Mouse (Mus musculus) forebrain, embryonic 13.5 days (tissue): ENCODE results near the gene Itm2c. TPM values are rescaled to one million over a fixed set of nuclear protein-coding genes. Genes with fewer than 3 reads are reported as not detected.

Experiments
- ATAC-seq: fragments of 200-750 bp; cut with Nextera tagmentation; 2 replicates; pipeline ENCODE4 v1.8.0; 2017
- H3K27ac ChIP-seq: fragments of 300-500 bp; sonication (generic); 2 replicates; pipeline ENCODE4 v1.5.1; 2015; ENCODE audit warnings: inconsistent platforms, mild to moderate bottlenecking, moderate library complexity
- H3K27me3 ChIP-seq: fragments of 300-500 bp; sonication (generic); 2 replicates; pipeline ENCODE4 v1.6.1; 2015; ENCODE audit warnings: mild to moderate bottlenecking, inconsistent platforms
- H3K36me3 ChIP-seq: fragments of 300-500 bp; sonication (generic); 2 replicates; pipeline ENCODE4 v1.6.1; 2015; ENCODE audit warnings: mild to moderate bottlenecking, inconsistent platforms; ENCODE audit not compliant: poor library complexity, severe bottlenecking
- H3K4me1 ChIP-seq: fragments of 300-500 bp; sonication (generic); 2 replicates; pipeline ENCODE4 v1.6.1; 2015; ENCODE audit warnings: inconsistent platforms
- H3K4me2 ChIP-seq: fragments of 300-500 bp; sonication (generic); 2 replicates; pipeline ENCODE4 v1.6.1; 2015; ENCODE audit warnings: inconsistent platforms, mild to moderate bottlenecking, moderate library complexity
- H3K4me3 ChIP-seq: fragments of 300-500 bp; sonication (generic); 2 replicates; pipeline ENCODE4 v1.5.1; 2015; ENCODE audit warnings: mild to moderate bottlenecking, inconsistent platforms
- H3K9ac ChIP-seq: fragments of 300-500 bp; sonication (generic); 2 replicates; pipeline ENCODE4 v1.6.1; 2015; ENCODE audit warnings: mild to moderate bottlenecking, inconsistent platforms
- H3K9me3 ChIP-seq: fragments of 300-500 bp; sonication (generic); replicated peaks from 2 replicates; pipeline ENCODE4 v1.6.1; 2016; ENCODE audit warnings: inconsistent platforms
- WGBS: fragments of 180-500 bp; shearing (Covaris S2); methylation state at CpG from one replicate; pipeline ENCODE4 v1.1.7; 2015; 5-methylcytosine and 5-hydroxymethylcytosine counted together
- polyA plus RNA-seq: library from polyadenylated mRNA; unstranded; fragments of >200 nt; fragmentation: Nextera tagmentation; extraction: Ambion mirVana; gene quantifications from 2 replicates; pipeline ENCODE4 v1.2.1, GENCODE M21; 2015

The Itm2c gene
- polyA plus RNA-seq, 1 experiment from 2014 or later = 124 TPM

GRCm38 (mm10) chr1:85942318-85942717, 48.2 kb downstream of the Itm2c start:
- Histone ChIP-seq H3K9ac (no peak overlapping the region), H3K4me3 (no peak overlapping the region), H3K4me1 (0 out of 2 replicates have a peak, but pooled peaks cover 2% of the 10 kb centered on the region), H3K9me3 (0 out of 2 replicates have a peak, but pooled peaks cover 3% of the 10 kb centered on the region), H3K27me3 (no peaks in the 10 kb centered on the region), H3K4me2 (no peak overlapping the region), H3K27ac (no peak overlapping the region), H3K36me3 (no peaks in the 10 kb centered on the region)
- ATAC-seq = no peak
- 85% methylated on average over 8 of the region's 8 CpGs for WGBS

DNA sequence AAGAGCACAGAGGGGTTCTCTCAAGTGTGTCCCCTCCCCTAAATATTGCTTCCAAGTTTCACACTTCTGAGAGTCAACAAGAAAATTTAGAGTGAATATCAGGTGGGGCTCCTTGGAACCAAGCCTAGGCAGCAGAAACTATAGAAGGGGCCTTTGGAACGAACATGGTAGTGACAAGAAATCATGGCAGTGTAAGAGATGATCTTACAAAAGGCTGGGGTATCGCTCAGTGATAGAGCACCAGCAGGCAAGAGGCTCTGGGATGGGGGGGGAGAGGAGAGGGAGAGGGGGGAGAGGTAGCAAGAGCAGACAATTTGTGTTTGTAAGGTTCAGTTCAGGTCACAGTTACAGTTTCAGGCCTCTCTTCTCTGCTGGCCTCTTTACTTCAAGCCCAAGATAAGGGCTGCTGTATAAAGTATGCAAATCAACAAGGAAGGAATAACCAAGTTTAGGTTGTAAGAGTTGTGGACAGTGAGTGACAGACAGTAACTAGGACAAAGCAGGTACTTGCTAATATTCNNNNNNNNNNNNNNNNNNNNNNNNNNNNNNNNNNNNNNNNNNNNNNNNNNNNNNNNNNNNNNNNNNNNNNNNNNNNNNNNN, 55.1 kb downstream of the Itm2c start:
- no peaks in the 10 kb centered on the region for H3K27me3 ChIP-seq
- 0 out of 2 replicates have a peak, but pooled peaks cover 3% of the 10 kb centered on the region for H3K9me3 ChIP-seq
- no peaks in the 10 kb centered on the region for H3K36me3 ChIP-seq
- no peak overlapping the region for H3K27ac ChIP-seq
- H3K9ac ChIP-seq = no peak overlapping the region
- WGBS = 78% methylated on average over 2 of the region's 2 CpGs
- no peak overlapping the region for H3K4me3 ChIP-seq
- no peak overlapping the region for H3K4me2 ChIP-seq
- H3K4me1 ChIP-seq = no peaks in the 10 kb centered on the region
- no peak for ATAC-seq

GRCm38 (mm10) chr1:85955150-85955549, 61.1 kb downstream of the Itm2c start:
- Histone ChIP-seq H3K4me2 (no peak overlapping the region), H3K4me3 (no peak overlapping the region), H3K27ac (no peak overlapping the region), H3K27me3 (no peaks in the 10 kb centered on the region), H3K36me3 (no peaks in the 10 kb centered on the region), H3K9ac (no peak overlapping the region), H3K9me3 (no peaks in the 10 kb centered on the region), H3K4me1 (no peaks in the 10 kb centered on the region)
- 83% methylated on average over 3 of the region's 3 CpGs for WGBS
- no peak for ATAC-seq

GRCm38 (mm10) chr1:85957290-85957689, 63.2 kb downstream of the Itm2c start:
- H3K27me3 ChIP-seq = no peaks in the 10 kb centered on the region
- ATAC-seq = no peak
- no peak overlapping the region for H3K4me2 ChIP-seq
- no peak overlapping the region for H3K4me3 ChIP-seq
- no peak overlapping the region for H3K9ac ChIP-seq
- H3K27ac ChIP-seq = no peak overlapping the region
- 90% methylated on average over 5 of the region's 5 CpGs for WGBS
- H3K9me3 ChIP-seq = no peaks in the 10 kb centered on the region
- no peaks in the 10 kb centered on the region for H3K36me3 ChIP-seq
- no peaks in the 10 kb centered on the region for H3K4me1 ChIP-seq

- WGBS = 49% methylated on average over 9 of the region's 9 CpGs
Observed at GRCm38 (mm10) chr1:85957942-85958619, 64.0 kb downstream of the Itm2c start.

More at GRCm38 (mm10) chr1:85957942-85958619, 64.0 kb downstream of the Itm2c start:
- Histone ChIP-seq H3K36me3 (no peaks in the 10 kb centered on the region), H3K4me2 (no peak overlapping the region), H3K4me1 (no peaks in the 10 kb centered on the region), H3K27ac (no peak overlapping the region), H3K27me3 (no peaks in the 10 kb centered on the region), H3K4me3 (no peak overlapping the region), H3K9ac (no peak overlapping the region), H3K9me3 (no peaks in the 10 kb centered on the region)
- ATAC-seq = no peak

Other genes starting within 250 kb of the Itm2c start
- gene Sp100, start 244.3 kb upstream of the Itm2c start, polyA plus RNA-seq = 0.14 and 0.21 TPM in 2 replicates
- 0.52 and 0.62 TPM in 2 replicates for gene A630001G21Rik, start 115.6 kb upstream of the Itm2c start, polyA plus RNA-seq
- gene Cab39, start 100.8 kb upstream of the Itm2c start, polyA plus RNA-seq = 44.9 and 46.2 TPM in 2 replicates
- gene 4933407L21Rik, start 34.2 kb downstream of the Itm2c start, polyA plus RNA-seq = 3.7 and 5.2 TPM in 2 replicates
- 0.08 TPM in 1 of 2 replicates, not detected in the other for gene Gpr55, start 66.7 kb downstream of the Itm2c start, polyA plus RNA-seq
- gene Spata3, start 122.5 kb downstream of the Itm2c start, polyA plus RNA-seq = 0.19 TPM in 1 of 2 replicates, not detected in the other
- 4.1 and 4.8 TPM in 2 replicates for gene 2810459M11Rik, start 151.6 kb downstream of the Itm2c start, polyA plus RNA-seq
- 182 and 199 TPM in 2 replicates for gene Psmd1, start 170.1 kb downstream of the Itm2c start, polyA plus RNA-seq
- gene Htr2b, start 217.7 kb downstream of the Itm2c start, polyA plus RNA-seq = 0.09 and 0.33 TPM in 2 replicates
- gene Gm21972, start 239.4 kb downstream of the Itm2c start, polyA plus RNA-seq = 0.79 TPM in 1 of 2 replicates, not detected in the other